Mouse (Mus musculus) small intestine, adult 2 months (tissue): ENCODE measurements around the gene Hes3.

Source experiments
- CTCF ChIP-seq: fragments of 200-500 bp; IDR thresholded peaks from 2 replicates; pipeline ENCODE4 v1.5.1; 2012; ENCODE audit warnings: low read depth, mild to moderate bottlenecking, control low read depth, inconsistent platforms, low read length, moderate library complexity, mixed read lengths; ENCODE audit not compliant: insufficient replicate concordance, insufficient read length; ENCODE audit errors: extremely low read depth
- POLR2A ChIP-seq: fragments of 200-500 bp; IDR thresholded peaks from 2 replicates; pipeline ENCODE4 v1.6.1; 2012; ENCODE audit warnings: low read depth, mild to moderate bottlenecking, control low read depth, inconsistent platforms, low read length, moderate library complexity

GRCm38 (mm10) chr4:152266236-152266895 is 25.1 kb downstream of the Hes3 start:
- no peak for TF ChIP-seq CTCF
- TF ChIP-seq POLR2A, result no peak
